Mouse (Mus musculus) B cell, adult 2 months (primary cell): ENCODE data around the gene Rbks.

Experiments
- DNase-seq, 2 experiments: peaks; one replicate each; pipeline ENCODE4 v3.0.0; 2022

The Rbks gene

GRCm38 (mm10) chr5:31696971-31697643 lies at the start of gene Rbks:
Rbks (minus strand) TSS chr5:31697627.
- no peak for DNase-seq

- no peak for DNase-seq
Observed at GRCm38 (mm10) chr5:31742521-31743031, 45.1 kb upstream of the Rbks start.

GRCm38 (mm10) chr5:31741931-31742330 lies 44.5 kb upstream of the Rbks start:
- no peak for DNase-seq

- DNase-seq, result no peak
Observed at GRCm38 (mm10) chr5:31732644-31733338, 35.4 kb upstream of the Rbks start.

GRCm38 (mm10) chr5:31727456-31727855 lies 30.0 kb upstream of the Rbks start:
- DNase-seq, result no peak

GRCm38 (mm10) chr5:31725885-31726284 lies 28.5 kb upstream of the Rbks start:
- DNase-seq, result no peak

GRCm38 (mm10) chr5:31724519-31724918 lies 27.1 kb upstream of the Rbks start:
- DNase-seq, result no peak

GRCm38 (mm10) chr5:31715486-31716150 lies 18.2 kb upstream of the Rbks start:
- no peak for DNase-seq

GRCm38 (mm10) chr5:31713841-31714264 lies 16.4 kb upstream of the Rbks start:
- DNase-seq, result peak in 1 of 2 experiments; percentile 27

GRCm38 (mm10) chr5:31713280-31713711 lies 15.9 kb upstream of the Rbks start:
- DNase-seq, result no peak

- peak; percentile 54 to 67 for DNase-seq
Observed at GRCm38 (mm10) chr5:31709389-31709788, 12.0 kb upstream of the Rbks start.

- no peak for DNase-seq
Observed at GRCm38 (mm10) chr5:31706826-31707225, 9.4 kb upstream of the Rbks start.

- no peak for DNase-seq
Observed at GRCm38 (mm10) chr5:31704971-31705370, 7.5 kb upstream of the Rbks start.

GRCm38 (mm10) chr5:31699397-31699796 lies 2.0 kb upstream of the Rbks start:
- peak in 1 of 2 experiments; percentile 6 for DNase-seq

- peak; percentile 29 to 42 for DNase-seq
Observed at GRCm38 (mm10) chr5:31698931-31699330, 1.5 kb upstream of the Rbks start.

- DNase-seq, result peak; percentile 99
Observed at GRCm38 (mm10) chr5:31698297-31698726, 885 bp upstream of the Rbks start.

- DNase-seq, result peak; percentile 97 to 98
Observed at GRCm38 (mm10) chr5:31697644-31698296, 343 bp upstream of the Rbks start, which contains the start of gene Babam2. Babam2 (plus strand) TSS chr5:31697684.

GRCm38 (mm10) chr5:31693191-31693590 lies 4.2 kb downstream of the Rbks start:
- DNase-seq, result no peak

GRCm38 (mm10) chr5:31687972-31688371 lies 9.5 kb downstream of the Rbks start:
- DNase-seq, result no peak

GRCm38 (mm10) chr5:31686040-31686439 lies 11.4 kb downstream of the Rbks start:
- DNase-seq, result no peak

GRCm38 (mm10) chr5:31682305-31682704 lies 15.1 kb downstream of the Rbks start:
- DNase-seq, result no peak

- no peak for DNase-seq
Observed at GRCm38 (mm10) chr5:31680183-31680582, 17.2 kb downstream of the Rbks start.

GRCm38 (mm10) chr5:31678000-31678399 lies 19.4 kb downstream of the Rbks start:
- DNase-seq, result no peak
